Mouse (Mus musculus) thymus, postnatal 14 days (tissue): ENCODE measurements around the gene Elfn2.

ENCODE experiments used
- DNase-seq: peaks from one replicate; pipeline ENCODE4 v3.0.0; 2021

The Elfn2 gene

DNA sequence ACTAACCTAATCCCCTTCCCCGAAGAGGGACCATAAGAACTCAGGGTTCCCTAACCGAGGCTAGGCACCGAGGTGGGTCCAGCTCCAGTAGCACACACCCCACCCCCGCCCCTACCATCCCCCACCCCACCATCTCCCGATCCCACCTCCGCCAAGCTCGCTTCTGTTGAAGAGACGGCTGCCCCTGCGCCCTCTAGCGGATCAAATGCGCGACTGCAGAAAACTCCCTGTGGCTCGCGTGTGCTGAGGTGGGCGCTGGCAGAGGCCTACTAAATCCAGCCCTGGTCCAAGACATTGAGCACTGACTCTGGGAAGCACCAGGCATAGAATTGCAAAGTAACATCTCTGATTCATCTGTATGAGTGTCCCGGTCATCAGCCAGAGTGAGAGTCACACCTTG, 1.5 kb upstream of the Elfn2 start:
- peak; percentile 80 for DNase-seq

DNA sequence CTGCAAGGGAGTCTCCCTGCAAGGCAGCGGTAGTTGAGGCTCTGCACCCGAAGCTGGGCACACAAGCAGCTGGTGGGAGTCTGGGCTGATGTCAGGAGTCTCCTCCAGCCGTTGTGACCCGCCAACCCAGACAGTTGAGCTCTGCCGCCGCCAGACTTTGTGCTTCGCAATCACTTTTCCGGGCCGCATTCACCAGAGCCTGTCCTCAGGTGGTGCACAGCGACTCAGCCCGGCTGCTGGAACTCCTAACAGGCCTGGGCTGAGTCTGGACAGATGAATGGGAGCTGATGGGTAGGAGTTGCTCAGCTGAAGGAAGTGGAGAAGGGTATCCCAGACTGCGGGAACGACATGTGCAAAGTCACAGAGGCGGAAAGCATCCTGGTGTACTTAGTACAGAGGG, 845 bp upstream of the Elfn2 start:
- peak; percentile 42 for DNase-seq

DNA sequence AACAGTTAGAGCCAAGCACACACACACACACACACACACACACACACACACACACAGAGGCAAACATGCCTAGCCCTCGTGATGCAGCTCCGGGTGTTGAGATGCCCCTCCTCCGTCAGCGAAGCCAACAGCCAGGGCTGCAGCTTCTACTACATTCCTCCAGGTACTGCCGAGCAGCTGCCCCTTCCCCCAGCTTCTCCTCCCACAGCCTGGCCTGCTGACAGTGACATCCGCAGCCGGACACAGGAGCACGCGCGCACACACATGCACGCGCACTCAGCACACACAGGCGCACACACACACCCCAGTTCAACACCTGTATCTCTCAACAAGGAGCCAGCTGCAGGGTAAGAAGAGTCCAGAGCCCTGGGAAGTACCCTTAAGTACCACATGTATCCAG, 1.6 kb downstream of the Elfn2 start:
- no peak for DNase-seq

DNA sequence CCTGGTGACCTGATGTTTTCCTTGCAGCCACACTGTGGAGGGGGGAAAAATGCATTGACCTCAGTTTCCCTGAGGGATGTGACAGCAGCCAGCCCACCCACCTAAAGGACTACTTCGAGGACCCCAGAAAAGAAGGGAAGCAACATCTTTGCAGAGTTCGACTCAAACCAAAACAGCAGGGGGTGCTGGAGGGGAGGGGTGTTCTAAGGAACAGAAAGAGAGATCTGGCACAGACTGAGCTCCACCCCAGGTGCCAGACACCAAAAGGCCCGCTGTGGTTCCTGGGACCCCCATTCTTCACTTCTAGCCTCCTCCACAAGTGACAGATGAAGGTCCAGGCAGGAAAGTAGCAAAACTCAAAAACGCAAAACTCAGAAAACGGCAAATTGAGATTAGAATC, 2.7 kb downstream of the Elfn2 start:
- DNase-seq, result peak; percentile 75

DNA sequence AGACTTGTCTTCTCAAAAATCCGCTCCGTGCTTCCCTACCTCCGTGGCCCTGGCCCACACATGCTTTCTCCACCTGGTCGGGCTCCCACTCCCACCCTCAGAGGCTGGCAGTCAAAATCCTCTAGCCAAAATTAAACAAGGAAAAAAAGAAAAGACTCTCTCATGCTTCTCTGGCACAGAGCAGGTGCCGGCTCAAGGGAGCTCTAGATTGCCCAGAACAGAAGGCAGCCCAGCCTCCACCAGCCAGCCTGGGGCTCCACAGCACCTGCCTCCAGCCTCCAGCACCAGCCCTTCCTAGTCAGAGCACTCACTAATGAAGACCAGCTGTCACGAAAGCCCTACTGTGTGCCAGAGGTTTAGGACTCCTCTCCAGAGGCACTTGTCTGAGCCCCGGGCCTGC, 4.8 kb downstream of the Elfn2 start:
- no peak for DNase-seq

DNA sequence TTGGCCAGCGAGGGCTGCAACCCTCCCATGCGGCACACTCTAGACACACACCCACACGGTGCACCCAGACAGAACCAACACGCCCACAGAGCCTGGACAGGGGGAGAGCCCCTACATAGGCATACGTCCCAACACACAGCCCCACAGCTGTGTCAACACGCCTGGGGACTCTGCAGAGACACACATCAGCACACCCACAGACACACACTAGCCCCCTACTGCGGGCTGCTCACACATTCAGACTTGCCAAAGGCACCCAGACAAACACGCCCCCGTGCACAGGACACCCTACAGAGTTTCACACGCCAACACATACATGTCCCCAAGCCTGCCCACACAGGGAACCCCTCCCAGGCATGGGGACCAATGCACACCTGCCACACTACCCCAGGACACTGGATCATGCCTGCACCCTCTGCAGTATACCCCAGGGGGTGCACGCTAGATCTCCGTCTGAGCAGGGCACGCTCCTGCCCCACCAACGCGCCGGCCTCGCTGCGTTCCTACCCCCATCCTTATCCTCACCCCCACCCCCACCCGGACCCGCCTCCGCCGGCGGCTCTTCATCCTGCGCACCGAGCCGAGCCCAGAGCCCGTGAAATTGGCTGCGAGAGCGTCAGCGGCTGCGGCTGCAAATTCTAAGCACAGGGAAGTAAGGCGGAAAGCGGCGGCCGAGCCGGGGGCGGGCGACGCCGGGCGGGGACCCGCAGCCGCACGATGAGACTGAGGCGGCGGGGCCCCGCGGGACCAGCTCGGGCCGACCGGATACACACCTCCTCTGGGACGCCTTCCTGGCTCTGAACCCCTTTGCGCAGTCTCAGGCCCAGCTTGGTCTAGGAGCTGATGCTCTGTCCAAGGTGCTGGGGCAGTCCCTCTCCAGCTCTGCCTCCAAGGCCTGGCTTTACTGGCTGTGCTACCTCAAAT, 6.0 kb downstream of the Elfn2 start:
- DNase-seq, result peak; percentile 66

DNA sequence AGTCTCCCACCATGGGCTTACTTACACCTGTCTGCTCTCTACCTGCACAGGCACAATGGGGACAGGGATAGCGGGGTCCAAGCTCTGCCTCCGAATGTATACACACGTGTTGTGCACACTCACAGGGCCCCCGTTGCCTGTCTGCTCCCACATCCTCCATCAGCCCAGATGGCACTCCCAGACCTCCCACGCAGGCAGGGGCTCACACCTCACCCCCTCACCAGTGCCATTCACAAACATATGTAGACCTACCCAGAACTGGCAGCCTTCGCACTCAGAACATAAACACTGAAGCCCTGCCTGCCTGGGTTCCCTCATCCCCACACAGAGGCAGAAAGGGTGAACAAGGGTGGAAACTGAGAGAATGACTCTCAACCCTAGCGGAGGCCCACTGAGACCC, 6.6 kb downstream of the Elfn2 start:
- DNase-seq, result no peak

DNA sequence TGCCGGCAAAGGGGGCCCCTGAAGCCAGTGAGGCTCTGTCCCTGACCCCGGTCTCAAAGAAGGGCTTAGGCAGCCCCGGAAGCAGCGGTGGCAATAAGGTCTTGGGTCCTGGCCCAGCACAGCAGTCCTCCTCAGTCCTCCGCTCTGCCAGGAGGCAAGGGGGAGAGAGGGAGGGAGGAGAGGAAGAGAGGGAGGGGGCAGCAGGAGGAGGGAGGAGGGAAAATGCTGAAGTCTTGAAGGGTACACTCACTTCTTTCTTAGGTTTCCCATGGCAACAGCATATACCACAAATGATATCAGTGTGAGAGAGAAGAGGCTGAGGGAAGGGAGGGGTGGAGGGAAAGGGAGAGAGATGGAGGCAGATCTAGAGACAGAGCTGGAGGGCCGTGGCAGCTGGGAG, 7.9 kb downstream of the Elfn2 start:
- DNase-seq, result no peak

DNA sequence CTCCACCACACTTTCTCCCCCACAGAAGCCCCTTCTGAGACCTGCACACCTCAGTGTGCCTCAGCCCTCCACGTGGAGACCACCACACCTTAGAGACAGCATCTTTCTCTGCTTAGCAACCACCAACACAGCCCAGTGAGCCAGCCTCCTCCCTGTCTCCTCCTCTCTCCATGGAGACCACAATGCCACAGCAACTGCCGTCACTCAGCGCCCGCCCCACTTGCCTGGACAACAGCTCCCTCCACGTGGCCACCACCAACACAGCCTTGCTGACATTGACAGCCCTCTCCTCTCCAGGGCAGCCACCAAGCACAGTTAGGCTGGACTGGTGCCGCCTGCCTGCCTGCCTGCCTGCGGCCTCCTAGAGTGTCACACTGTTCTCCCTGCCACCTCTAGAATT, 8.8 kb downstream of the Elfn2 start:
- DNase-seq, result no peak

DNA sequence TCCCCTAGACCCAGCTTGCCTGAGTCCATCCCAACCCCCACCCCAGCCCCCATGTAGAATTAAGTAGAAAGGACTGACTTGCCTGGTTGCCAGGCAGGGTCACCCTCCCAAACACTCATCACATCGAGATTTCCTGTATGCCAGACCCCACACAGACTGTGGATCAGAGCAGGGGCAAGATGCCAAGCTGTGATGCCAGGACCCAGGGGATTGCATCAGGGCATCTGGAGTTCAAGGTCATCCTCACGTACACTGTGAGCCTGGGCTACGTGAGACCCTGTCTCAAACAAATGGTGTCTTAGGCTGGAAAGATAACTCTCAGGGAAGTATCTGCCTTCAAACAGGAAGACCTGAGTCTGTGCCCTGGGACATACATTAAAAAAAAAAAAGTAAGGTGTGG, 11.9 kb downstream of the Elfn2 start:
- no peak for DNase-seq

DNA sequence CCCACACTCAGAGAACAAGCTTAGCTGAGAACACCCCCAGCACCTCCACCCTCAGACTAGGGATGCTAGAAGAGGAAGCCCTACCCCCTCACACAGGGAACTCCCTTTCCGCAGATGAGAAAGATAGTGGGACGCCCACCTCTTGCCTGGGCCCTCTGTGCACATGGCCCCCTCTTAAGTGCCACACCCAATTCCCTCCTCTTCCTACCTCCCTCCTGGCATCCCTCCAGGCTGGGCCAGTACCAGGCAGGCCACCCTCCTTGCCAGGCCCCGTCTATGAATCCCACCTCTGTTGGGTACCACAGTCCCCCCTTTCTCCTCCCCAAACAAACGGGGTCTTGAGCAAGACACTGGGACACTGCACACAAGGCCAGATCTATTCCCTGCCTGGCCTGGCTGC, 13.7 kb downstream of the Elfn2 start:
- no peak for DNase-seq

DNA sequence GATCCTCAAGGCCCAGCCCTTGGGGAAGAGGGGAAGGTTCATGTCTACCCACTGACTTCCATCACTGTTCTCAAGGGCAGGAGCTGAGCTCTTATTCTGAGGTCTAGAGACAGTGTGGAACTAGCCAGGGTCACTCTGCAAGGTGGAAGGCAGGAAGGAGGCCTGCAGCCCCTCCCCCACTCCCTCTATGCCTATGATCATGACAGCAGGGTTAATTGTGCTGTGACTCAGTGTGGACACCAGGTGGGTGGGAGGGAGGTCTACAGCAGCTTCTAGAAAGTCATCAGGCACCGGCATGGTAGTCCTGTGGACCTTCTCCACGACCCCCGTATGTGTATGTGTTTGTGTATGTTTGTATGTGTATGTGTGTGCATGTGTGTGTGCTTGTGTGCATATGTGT, 14.6 kb downstream of the Elfn2 start:
- no peak for DNase-seq

DNA sequence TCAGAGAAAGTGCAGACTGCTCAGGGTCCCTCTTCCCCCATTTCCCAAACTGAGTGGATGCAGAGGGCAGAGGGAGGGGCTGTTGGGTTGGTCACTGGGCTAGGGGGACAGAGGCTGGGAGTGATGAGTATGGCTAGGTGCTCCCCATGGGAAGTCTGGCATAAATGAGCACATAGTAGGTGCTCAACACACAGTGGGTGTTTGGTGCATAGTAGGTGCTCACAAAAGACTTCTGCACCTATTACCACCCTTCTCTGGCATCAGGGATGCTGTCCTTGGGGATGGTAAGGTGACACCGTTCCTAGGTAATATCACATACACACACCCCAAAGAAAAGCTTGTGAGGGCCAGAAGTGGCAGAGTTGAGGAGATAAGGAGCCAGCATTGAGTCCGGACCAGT, 18.2 kb downstream of the Elfn2 start:
- DNase-seq, result no peak

DNA sequence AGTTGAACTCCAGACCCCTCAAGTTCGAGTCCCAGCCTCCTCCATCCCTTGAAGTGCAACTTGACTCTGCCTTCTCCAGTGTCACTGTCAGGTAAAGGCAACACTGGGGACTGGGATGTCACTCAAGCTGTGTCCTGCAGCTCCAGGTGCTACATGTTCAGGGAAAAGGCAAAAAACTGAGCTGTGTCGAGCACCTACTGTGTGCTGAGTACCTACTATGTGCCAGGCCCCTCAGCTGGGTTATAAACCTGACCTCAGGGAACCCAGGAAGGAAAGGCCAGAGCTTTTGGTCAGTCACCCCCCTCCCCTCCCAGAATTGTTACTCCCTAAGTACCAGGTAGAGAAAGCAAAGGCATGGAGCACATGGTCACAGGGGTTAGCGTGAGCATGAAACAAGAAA, 19.1 kb downstream of the Elfn2 start:
- DNase-seq, result no peak

DNA sequence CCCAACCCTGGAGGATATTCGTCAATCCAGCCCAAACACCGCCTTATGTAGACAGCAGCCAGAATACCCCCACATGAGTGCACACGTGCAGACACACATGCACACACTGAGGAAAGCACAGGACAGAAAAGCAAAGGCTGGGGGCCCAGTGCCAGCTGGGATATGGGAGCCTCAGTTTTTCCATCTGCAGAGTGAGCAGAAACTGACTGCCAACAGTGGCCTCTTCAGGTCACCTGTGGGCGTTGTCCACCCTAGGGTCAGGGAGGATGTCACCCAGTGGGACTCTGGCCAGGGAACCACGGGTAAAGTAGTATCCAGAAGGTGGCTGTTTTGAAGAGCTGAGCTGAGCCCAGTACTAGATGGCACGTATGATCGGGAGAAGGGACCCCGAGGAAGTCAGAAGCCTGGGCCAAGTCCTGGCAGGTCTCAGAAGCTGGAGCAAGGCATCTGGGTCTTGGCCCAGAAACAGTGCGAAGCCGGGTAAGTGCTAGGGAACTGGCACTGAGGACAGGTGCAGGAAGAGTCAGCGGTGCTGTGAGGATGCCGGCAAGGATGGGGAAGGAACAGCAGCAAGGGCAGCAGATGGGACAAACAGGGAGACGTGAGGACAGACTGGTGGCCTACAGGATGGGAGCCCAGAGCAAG, 20.0 kb downstream of the Elfn2 start:
- DNase-seq, result no peak

DNA sequence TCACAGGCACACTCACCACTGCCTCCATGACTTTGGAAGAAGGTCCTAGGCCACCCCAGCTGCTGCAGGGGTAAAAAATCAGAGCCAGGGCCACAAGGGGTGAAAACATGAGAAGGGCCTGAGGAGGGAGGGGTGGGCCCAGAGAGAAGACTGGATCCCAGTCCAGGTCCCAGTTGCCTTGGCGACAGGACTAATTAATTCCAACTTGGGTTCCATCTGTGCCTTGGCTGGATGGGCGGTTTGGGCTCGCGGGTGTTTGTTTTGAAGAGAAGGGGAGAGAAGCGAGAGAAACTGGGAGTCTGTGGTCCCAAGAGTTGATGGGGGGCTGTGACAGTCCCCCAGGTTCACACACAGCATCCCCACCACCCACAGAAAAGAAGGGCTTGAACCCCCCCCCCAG, 20.5 kb downstream of the Elfn2 start:
- no peak for DNase-seq

DNA sequence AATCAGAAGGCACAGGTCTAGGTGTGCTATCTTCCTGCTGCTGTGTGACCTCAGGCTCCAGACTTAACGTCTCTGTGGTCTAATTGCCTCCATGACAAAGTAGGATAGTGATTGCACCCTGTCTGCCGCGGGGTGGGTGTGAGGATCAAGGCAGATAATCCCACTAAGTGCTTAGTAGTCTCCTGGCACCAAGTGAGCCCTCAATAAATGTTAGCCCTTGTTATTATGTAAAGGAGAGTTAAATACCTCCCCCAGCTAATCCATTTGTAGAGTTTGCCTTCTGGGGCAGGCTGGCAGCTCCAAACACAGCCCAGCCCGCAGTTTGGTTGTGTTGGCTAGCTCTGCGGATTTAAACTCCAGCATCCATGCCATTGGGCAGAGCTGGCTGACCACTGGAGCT, 22.8 kb downstream of the Elfn2 start:
- DNase-seq, result no peak

DNA sequence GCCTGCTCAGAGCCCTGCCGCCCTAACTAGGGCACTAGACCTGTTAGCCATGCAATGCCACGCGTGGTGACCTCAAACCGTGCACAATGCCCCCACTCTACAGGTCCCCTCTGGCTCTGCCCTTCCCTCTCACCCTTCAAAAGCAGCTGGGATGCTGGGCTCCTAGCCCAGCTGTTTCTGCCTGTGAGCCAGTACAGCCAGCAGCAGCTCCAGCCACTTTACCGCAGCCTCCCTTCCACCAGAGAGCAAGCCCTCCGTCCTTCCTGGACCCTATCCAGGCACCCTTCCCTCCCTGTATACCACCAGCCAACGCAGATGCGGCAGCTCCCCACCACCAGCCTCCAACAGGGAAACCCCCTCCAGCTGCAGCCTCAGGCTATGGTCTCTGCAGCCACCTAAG, 26.1 kb downstream of the Elfn2 start:
- DNase-seq, result no peak

DNA sequence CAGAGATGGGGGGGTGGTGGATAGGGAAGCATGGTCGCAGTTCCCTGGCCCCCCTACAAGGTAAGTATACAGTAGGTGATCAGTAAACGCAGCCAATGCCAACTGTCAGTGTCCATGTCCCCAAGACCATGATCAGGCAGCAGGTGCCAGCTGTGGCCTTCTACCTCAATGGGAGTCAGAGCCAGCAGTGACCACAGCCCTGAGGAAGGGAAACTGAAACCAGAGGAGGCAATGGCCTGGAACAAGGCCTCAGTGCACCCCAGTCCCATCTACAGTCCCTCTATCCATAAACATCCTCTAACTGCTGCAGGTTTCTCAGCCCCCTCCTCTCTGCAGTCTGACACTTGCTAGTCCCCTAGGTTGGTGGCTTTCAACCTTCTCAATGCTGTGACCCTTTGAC, 27.9 kb downstream of the Elfn2 start:
- DNase-seq, result no peak

DNA sequence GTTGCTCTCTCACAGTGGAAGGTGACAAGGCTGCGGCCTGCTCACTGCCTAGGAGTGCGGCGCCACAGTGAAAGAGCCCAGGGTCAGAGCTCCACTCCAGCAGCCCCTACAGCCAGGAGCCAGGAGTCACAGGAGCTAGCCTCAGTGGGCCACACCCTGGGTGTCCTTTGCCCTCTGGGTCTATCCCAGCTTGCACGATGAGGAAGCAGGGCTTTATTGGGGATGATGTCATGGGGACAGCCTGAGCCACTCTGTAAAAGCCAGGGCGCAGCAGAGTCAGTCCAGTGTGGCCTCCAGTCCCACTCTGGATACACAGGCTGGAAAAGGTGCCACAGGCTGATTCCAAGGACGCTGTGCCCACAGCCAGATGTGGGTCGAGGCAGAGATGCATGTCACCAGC, 31.7 kb downstream of the Elfn2 start:
- DNase-seq, result no peak

DNA sequence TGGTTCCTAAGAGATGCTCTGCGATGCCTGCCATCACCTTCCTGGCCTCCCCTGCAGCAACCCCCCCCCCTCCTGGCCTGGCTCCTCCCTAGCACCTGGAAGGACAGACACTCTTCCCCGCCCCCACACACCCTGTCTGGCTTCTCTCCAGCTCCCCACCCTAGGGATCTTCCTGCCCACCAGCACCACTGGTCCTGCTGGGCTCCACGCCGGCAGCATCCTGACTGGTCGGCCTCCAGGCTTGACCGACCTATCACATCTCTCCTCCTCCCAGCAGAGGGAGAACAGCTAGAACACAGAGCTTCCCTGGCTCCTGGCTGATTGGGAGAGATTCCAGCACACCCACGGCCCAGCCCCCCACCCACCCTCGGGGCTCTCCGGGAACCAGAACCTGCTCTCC, 34.5 kb downstream of the Elfn2 start:
- DNase-seq, result peak; percentile 28

DNA sequence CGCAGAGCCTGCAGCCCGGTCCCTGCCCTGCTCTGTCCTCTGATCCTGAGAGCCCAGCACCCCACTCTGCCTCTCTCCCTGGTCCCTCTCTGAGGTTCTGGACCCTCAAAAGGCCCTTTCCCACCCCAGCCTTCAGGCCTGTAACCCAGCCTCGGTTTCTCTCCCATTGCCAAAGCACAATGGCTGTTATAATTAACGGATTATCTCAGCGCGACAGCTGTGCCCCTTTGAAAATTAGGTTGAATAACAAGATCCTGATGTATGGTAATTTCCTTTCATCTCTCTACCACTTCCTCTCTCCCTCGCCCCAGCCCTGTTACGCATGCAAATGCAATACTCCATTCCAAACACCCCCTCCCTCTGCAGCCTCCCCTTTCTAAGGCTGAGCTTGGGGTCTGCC, 35.1 kb downstream of the Elfn2 start:
- DNase-seq, result peak; percentile 58

DNA sequence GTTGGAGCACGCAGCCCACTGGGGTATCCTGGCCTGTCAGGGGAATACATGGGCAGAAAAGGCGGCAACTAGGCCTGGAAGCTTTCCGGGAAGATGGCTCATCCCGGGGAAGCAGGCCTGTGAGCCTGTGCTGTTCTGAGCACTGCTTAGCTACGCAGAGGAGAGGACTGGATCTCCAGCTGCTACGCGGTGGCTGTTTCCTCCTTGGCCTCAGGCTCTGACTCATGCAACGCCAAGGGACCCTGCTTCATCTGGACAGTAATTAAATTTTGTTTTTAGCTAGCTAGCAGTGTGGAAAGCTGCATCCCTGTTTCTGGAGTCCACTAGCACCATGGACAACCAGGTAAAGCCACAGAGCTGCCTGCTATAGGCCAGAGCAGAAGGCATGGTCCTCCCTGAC, 36.8 kb downstream of the Elfn2 start:
- DNase-seq, result no peak

DNA sequence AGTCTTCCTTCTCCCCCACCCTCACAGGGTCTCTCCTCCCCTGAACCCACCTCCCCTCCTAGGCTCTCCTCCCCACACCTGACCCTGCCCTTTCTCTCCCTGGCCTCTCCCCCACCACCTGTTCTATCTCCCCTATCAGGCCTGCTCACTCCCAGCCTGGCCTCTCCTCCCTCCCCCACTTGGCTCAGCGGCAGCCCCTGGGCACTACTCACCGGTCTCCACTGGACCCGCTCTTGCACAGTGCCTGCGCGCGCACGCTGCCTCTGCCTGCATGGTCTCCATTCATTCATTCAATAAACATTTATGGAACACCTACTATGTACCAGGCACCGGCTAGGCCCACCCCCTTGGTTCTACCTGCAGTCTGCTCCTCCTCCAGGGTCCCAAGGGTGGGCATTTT, 37.3 kb downstream of the Elfn2 start:
- no peak for DNase-seq

DNA sequence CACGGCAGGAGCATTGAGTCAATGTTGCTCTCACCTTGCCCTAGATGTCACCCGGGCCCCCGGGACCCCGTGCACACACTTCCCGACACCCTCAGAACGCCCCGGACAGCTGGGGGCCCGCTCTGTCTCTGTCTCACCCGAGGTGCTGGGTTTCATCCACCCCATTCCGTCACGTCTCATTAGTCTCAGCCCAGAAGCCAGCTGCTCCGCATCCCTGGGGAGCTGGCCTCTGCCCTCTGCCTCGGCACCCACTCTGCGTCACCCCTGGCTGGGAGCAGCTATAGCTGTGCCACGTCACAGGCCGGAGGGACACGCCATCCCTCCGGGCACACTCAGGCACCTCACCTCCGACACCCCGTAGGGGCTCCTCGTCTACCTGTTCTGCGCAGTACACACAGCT, 38.3 kb downstream of the Elfn2 start:
- DNase-seq, result no peak
